Mouse (Mus musculus) adrenal gland, postnatal 10 days (tissue): ENCODE data around the gene Glt28d2. TPM values are rescaled to one million over a fixed set of nuclear protein-coding genes. Genes with fewer than 3 reads are reported as not detected.

Experiments used
- DNase-seq: peaks from one replicate; pipeline ENCODE4 v3.0.0; 2021; ENCODE audit warnings: mixed read lengths
- total RNA-seq, 2 experiments: library from RNA; stranded (reverse); gene quantifications; 2 replicates each; pipeline ENCODE4 v1.2.3; 2021

Gene Glt28d2
- total RNA-seq, 2 experiments from 2014 or later = 1.4 to 2.5 TPM

GRCm38 (mm10) chr3:85878911-85879310 is 8.4 kb downstream of the Glt28d2 start:
- no peak for DNase-seq

DNA sequence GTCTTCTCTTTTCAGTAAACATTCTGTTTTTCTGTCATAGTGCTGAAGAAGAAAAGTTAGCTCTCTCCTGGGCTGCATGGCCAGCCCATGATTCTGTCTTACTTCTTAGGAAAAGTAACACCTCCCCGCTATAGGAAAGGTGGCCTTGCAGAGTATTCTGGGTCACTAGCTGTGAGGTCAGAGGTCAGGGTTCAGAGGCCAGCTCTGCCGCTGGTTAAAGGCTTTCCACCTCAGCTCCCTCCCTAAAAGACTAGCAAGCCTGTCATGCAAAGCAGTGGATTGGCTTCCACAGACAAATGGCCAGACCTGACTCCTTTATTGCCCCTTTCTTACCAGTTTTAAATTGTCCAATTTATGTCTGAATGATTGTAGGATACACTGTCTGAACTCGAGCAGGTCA is 23.3 kb downstream of the Glt28d2 start:
- DNase-seq = no peak

DNA sequence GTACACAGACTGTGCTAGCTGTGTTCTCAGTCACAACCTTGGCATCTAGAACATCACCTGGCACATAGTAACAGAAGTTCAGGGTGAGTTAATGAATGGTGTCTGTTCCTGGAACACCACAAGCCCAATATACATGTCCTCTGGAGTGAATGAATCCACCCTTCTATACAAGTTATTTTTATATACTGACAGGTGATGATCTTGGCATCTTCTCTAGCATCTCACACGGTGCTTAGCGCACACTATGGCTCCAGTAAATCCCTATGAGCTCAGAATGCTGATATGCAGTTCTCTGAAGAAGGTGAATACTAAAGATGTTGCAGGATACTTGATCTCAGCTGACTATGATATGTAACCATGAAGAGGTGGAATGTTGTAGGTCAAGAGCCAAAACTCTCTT is 24.4 kb downstream of the Glt28d2 start:
- DNase-seq = no peak

DNA sequence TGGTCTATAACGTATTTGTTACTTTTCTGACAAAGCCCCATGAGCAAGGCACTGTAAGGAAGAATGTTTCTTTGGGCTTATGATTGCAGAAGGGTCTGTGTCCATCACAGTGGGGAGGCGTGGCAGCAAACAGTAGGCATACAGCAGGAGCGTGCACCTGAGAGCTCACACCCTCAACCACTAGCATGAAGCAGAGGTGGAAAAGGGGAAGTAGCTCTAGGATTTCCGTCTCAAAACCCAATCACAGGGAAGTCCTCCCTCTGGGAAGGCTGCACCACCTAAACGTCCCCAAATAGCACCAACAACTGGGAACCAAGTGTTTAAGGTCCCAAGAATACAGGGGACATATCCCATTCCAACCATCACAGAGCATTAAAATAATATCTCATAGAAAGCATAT is 26.3 kb downstream of the Glt28d2 start:
- no peak for DNase-seq

GRCm38 (mm10) chr3:85859311-85859710 is 28.0 kb downstream of the Glt28d2 start:
- DNase-seq = no peak

DNA sequence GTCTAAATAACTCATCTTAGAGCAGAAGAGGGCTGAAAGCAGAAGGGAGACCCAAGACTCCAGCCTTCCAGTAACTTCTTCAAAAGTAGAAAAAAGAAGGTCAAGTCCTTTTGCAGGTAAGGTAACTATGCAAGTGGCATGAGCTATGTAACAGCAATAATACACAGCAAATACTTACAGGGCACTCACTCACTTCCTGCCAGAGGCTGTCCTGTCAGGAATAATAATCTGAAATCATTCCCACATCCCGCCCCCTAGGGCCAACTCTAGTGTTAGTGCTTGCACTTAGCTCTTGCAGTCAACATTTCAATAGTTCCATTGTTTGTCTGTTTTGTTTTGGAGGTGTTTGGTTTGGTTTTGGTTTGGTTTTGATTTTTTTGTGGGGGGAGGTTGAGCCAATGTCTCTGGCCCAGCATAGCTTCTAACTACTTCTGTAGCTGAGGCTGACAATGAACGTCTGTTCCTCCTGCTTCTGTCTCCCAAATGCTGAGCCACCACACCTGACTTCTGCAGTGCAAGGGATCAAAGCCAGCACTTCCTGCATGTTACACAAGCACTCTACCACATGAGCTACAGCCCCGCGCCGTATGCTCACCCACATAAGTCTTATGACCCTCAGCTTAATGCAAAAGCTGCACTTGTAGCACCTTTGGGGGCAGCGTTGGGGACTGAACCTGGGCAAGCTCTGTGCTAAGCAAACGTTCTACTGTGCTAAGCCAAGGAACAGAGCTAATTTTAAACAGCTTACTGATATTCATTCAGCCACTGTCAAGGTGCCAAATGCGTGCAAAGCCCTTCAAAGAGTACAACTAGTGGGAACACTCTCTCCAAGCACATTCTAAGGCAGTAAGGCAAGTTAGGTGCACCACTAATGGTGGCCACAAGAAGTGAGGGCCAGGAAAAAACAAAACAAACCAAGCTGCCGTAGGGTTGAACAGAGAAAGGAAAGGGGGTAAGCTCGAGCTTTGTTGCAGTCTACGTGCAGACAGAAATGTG is 28.9 kb downstream of the Glt28d2 start:
- DNase-seq = no peak

DNA sequence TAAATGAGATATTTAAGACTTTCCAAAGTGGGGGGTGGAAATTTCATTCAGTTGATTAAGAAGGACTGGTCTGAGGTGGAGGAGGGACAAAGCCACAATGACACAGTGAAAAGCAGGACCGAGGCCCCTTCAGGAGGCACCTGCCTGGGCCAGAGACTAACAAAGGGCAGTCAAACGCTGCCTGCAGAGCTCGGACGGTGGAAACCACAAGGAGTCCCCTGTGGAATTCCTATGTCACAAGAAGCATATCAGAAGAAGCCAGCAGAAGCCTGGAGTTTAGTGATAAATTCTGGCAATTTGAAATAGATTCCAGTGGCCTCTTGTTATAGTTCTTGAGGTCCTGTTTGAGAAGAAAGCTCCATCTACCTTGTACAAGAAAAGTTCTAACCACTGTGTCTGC is 30.2 kb downstream of the Glt28d2 start:
- DNase-seq = no peak

- no peak for DNase-seq
Measured at GRCm38 (mm10) chr3:85855947-85856346, 31.4 kb downstream of the Glt28d2 start.

- DNase-seq = no peak
Measured at GRCm38 (mm10) chr3:85855043-85855442, 32.3 kb downstream of the Glt28d2 start.

- DNase-seq = no peak
Measured at GRCm38 (mm10) chr3:85854143-85854542, 33.2 kb downstream of the Glt28d2 start.

- DNase-seq = no peak
Measured at GRCm38 (mm10) chr3:85853715-85854114, 33.6 kb downstream of the Glt28d2 start.

DNA sequence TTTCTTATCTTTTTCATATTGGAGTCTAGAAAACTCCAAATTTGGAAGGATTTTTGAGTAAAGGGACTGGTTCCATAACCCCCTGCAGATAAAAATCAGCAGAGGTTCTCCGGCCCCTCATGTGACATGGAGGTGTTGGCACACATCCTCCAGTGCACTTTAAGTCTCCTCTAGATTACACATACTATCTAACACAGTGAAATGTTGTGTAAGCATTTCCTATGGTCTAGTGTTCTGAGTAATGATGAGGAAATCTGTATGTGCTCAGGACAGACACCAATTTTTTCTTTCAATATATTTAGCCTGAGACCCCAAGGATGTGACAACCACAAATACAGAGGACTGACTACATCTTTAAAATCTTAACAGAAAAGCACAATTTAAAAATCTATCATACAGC is 37.2 kb downstream of the Glt28d2 start:
- no peak for DNase-seq

GRCm38 (mm10) chr3:85846316-85846715 is 41.0 kb downstream of the Glt28d2 start:
- no peak for DNase-seq

DNA sequence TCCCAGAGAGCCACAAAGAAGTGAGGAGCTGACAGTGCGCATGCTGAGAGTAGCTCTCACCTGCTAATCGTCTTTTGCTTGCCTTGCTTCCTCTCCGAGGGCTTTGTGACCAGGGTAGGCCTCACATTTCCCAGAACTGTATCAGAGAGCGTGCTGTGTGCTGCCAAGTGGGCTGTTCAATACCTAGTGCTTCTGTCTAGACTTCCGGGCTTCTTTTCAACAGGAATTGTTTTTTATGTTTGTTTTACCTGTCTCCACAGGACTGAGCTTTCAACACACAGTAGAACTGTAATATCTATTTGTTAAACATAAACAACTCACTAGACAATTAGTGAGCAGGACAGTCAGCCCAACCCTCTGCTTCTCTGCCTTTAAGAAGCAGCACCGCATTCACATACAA is 42.0 kb downstream of the Glt28d2 start:
- DNase-seq = no peak

- no peak for DNase-seq
Measured at GRCm38 (mm10) chr3:85842881-85843218, 44.5 kb downstream of the Glt28d2 start.

GRCm38 (mm10) chr3:85842177-85842880 is 45.0 kb downstream of the Glt28d2 start:
- no peak for DNase-seq

GRCm38 (mm10) chr3:85841454-85842176 is 45.7 kb downstream of the Glt28d2 start:
- DNase-seq = no peak

GRCm38 (mm10) chr3:85833627-85834026 is 53.7 kb downstream of the Glt28d2 start:
- no peak for DNase-seq

- DNase-seq = no peak
Measured at GRCm38 (mm10) chr3:85832490-85833155, 54.7 kb downstream of the Glt28d2 start.

- DNase-seq = no peak
Measured at GRCm38 (mm10) chr3:85831785-85832184, 55.5 kb downstream of the Glt28d2 start.

- DNase-seq = peak; percentile 16
Measured at GRCm38 (mm10) chr3:85829047-85829446, 58.3 kb downstream of the Glt28d2 start.

GRCm38 (mm10) chr3:85827815-85828214 is 59.5 kb downstream of the Glt28d2 start:
- DNase-seq = no peak
